Mouse (Mus musculus) E14TG2a.4 (cell line): Measurements from ENCODE around the gene Msx1.

Experiments
- CTCF ChIP-seq: conservative IDR thresholded peaks from 2 replicates; pipeline ENCODE4 v1.5.1; 2014; ENCODE audit warnings: low read length
- NANOG ChIP-seq: IDR thresholded peaks from 2 replicates; pipeline ENCODE4 v1.6.1; 2014; ENCODE audit warnings: borderline replicate concordance, low read length, mixed read lengths
- POU5F1 ChIP-seq: IDR thresholded peaks from 2 replicates; pipeline ENCODE4 v1.6.1; 2014; ENCODE audit warnings: low read length, borderline replicate concordance

DNA sequence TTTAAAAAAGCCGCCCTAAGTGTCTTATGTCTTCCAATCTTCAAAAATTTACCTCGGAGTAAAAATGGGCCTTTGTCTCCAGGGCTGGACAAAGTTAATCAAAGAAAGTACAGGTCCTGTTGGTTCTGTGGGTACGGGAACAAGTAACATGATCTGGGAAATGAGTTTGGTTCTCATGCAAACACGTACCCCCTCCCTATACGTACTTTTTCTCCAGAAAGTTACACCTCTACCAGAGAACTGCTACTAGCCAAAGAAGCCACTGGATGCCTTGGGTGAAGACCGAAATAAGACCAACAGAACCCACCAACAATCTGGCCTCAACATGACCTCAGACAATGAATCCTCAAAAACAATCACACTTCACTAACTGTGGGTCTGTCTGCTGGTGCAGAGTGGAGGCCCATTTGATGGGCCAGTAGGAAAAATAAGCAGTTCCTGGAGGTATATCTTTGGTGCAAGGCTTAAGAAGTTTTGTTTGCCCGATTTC lies 773 bp upstream of the Msx1 start:
- TF ChIP-seq CTCF, result no peak
- TF ChIP-seq NANOG, result no peak
- TF ChIP-seq POU5F1, result no peak
